ENCODE assay signal across 15 mouse cellular contexts in genomic region chrX:130189250-130189649, GRCm38 (mm10).
DNase-seq lines count a peak whose midpoint lies in the region; ATAC-seq lines count a peak whose summit lies in the region.
"Had no signal": no experiment of that assay in that cellular context is flagged by ENCODE, and none has a peak within 500 bp of the region (broad histone marks: within the 10 kb centered on the region; RNA-seq: fewer than 3 reads in every experiment).

No protein-coding gene starts in this region.

- ATAC-seq in forebrain, embryonic 14.5 days, result peak; percentile 94
- ATAC-seq in forebrain, embryonic 12.5 days (ENCODE audit: low FRiP score), result no peak
- ATAC-seq in forebrain, embryonic 16.5 days, result peak; percentile 87
- no peak for ATAC-seq in forebrain, embryonic 11.5 days (replicated peaks; ENCODE audit: low FRiP score)

- no peaks in the 10 kb centered on the region for H3K4me1 ChIP-seq in forebrain, embryonic 14.5 days (ENCODE audit: control insufficient read depth, insufficient read depth, low read length)
- no peaks in the 10 kb centered on the region for H3K4me1 ChIP-seq in forebrain, embryonic 12.5 days
- no peaks in the 10 kb centered on the region for H3K4me1 ChIP-seq in forebrain, embryonic 16.5 days (replicated peaks; ENCODE audit: control insufficient read depth, insufficient read depth, low read length)
- H3K4me1 ChIP-seq in forebrain, embryonic 11.5 days (replicated peaks; ENCODE audit: control insufficient read depth, insufficient read depth, low read length), result no peaks in the 10 kb centered on the region
- H3K4me1 ChIP-seq: embryonic facial prominence, embryonic 10.5 days; embryonic facial prominence, embryonic 12.5 days had no signal

- no peak overlapping the region for H3K9ac ChIP-seq in forebrain, embryonic 14.5 days (ENCODE audit: low read length)
- H3K9ac ChIP-seq in forebrain, embryonic 12.5 days, result no peak overlapping the region
- H3K9ac ChIP-seq in forebrain, embryonic 16.5 days (replicated peaks; ENCODE audit: low read depth, low read length), result no peak overlapping the region
- no peak overlapping the region for H3K9ac ChIP-seq in forebrain, embryonic 11.5 days (ENCODE audit: low read length)
- H3K9ac ChIP-seq: embryonic facial prominence, embryonic 12.5 days had no signal

- no peak overlapping the region for H3K27ac ChIP-seq in forebrain, embryonic 14.5 days (ENCODE audit: low read depth, low read length)
- H3K27ac ChIP-seq in forebrain, embryonic 12.5 days, result no peak overlapping the region
- no peak overlapping the region for H3K27ac ChIP-seq in forebrain, embryonic 16.5 days (ENCODE audit: low read length)
- no peak overlapping the region for H3K27ac ChIP-seq in forebrain, embryonic 11.5 days (ENCODE audit: low read depth, low read length)
- H3K27ac ChIP-seq: embryonic facial prominence, embryonic 10.5 days; embryonic facial prominence, embryonic 12.5 days had no signal

- no peak overlapping the region for H3K4me2 ChIP-seq in forebrain, embryonic 14.5 days (ENCODE audit: low read length)
- no peak overlapping the region for H3K4me2 ChIP-seq in forebrain, embryonic 12.5 days
- H3K4me2 ChIP-seq in forebrain, embryonic 16.5 days (ENCODE audit: low read length), result no peak overlapping the region
- H3K4me2 ChIP-seq in forebrain, embryonic 11.5 days (ENCODE audit: low read depth, low read length, severe bottlenecking), result no peak overlapping the region
- H3K4me2 ChIP-seq: embryonic facial prominence, embryonic 12.5 days had no signal

- peak; percentile 62 for DNase-seq in forebrain, embryonic 14.5 days (ENCODE audit: low spot score)
- DNase-seq in forebrain, embryonic 11.5 days (ENCODE audit: low spot score), result no peak
- DNase-seq in retina, embryonic 14.5 days (ENCODE audit: low spot score), result no peak
- DNase-seq: adrenal gland, adult 2 months; adrenal gland, postnatal 10 days; adrenal gland, postnatal 25 days; cerebellum, adult 11-12 months; cerebellum, adult 2 months; cerebellum, adult 9-10 months; cerebellum, postnatal 10 days; cerebellum, postnatal 25 days had no signal

- no peaks in the 10 kb centered on the region for H3K36me3 ChIP-seq in forebrain, embryonic 14.5 days (ENCODE audit: control insufficient read depth, insufficient read depth, low read length)
- no peaks in the 10 kb centered on the region for H3K36me3 ChIP-seq in forebrain, embryonic 12.5 days (replicated peaks)
- no peaks in the 10 kb centered on the region for H3K36me3 ChIP-seq in forebrain, embryonic 16.5 days (ENCODE audit: control insufficient read depth, insufficient read depth)
- no peaks in the 10 kb centered on the region for H3K36me3 ChIP-seq in forebrain, embryonic 11.5 days (ENCODE audit: control insufficient read depth, insufficient read depth, low read length)
- H3K36me3 ChIP-seq: embryonic facial prominence, embryonic 10.5 days; embryonic facial prominence, embryonic 12.5 days had no signal

- no peaks in the 10 kb centered on the region for H3K9me3 ChIP-seq in forebrain, embryonic 14.5 days (replicated peaks; ENCODE audit: control insufficient read depth, low read length)
- H3K9me3 ChIP-seq in forebrain, embryonic 12.5 days, result no peaks in the 10 kb centered on the region
- no peaks in the 10 kb centered on the region for H3K9me3 ChIP-seq in forebrain, embryonic 16.5 days (ENCODE audit: control insufficient read depth, low read length)
- H3K9me3 ChIP-seq in forebrain, embryonic 11.5 days (ENCODE audit: control insufficient read depth, low read length), result no peaks in the 10 kb centered on the region
- H3K9me3 ChIP-seq: embryonic facial prominence, embryonic 10.5 days; embryonic facial prominence, embryonic 12.5 days had no signal

- H3K27me3 ChIP-seq in forebrain, embryonic 14.5 days (replicated peaks; ENCODE audit: control insufficient read depth, insufficient read depth, low read length), result no peaks in the 10 kb centered on the region
- H3K27me3 ChIP-seq in forebrain, embryonic 12.5 days, result no peaks in the 10 kb centered on the region
- H3K27me3 ChIP-seq in forebrain, embryonic 16.5 days (replicated peaks; ENCODE audit: control insufficient read depth, insufficient read depth, low read length), result no peaks in the 10 kb centered on the region
- no peaks in the 10 kb centered on the region for H3K27me3 ChIP-seq in forebrain, embryonic 11.5 days (ENCODE audit: control insufficient read depth, insufficient read depth, low read length)
- H3K27me3 ChIP-seq: embryonic facial prominence, embryonic 12.5 days had no signal

- no peak overlapping the region for H3K4me3 ChIP-seq in forebrain, embryonic 14.5 days (ENCODE audit: low read depth, low read length)
- H3K4me3 ChIP-seq in forebrain, embryonic 12.5 days (replicated peaks), result no peak overlapping the region
- no peak overlapping the region for H3K4me3 ChIP-seq in forebrain, embryonic 16.5 days (replicated peaks; ENCODE audit: low read length)
- no peak overlapping the region for H3K4me3 ChIP-seq in forebrain, embryonic 11.5 days (ENCODE audit: low read depth, low read length)
- H3K4me3 ChIP-seq: embryonic facial prominence, embryonic 10.5 days; embryonic facial prominence, embryonic 12.5 days had no signal

Comparison
In these comparisons a context has a peak if more than half of its experiments do, and no peak if none do; other contexts are left out.
1. ATAC-seq: peak in forebrain, embryonic 14.5 days (single experiment) and forebrain, embryonic 16.5 days (single experiment); none in forebrain, embryonic 12.5 days (single experiment) and forebrain, embryonic 11.5 days (single experiment).